Mouse (Mus musculus): ENCODE data around the gene Marf1.

GRCm38 (mm10) chr16:14194164-14194950, 31.2 kb upstream of the Marf1 start:
- TF ChIP-seq POLR2A (IDR thresholded peaks at IDR 0.05; ENCODE audit: control insufficient read depth, extremely low read depth, insufficient read depth, low read length, poor library complexity), result no peak
- TF ChIP-seq CTCF (IDR thresholded peaks at IDR 0.05; ENCODE audit: borderline replicate concordance, control insufficient read depth, extremely low read depth, insufficient read depth, low read length, poor library complexity), result no peak
